Mouse (Mus musculus) bone marrow, adult 2 months (tissue): ENCODE measurements at regions not wholly inside any gene's neighbourhood (a gene's known extent, or its start where the extent isn't known, plus 50 kb on each side); places are given as distances from the start of the nearest gene placed in this dataset.

Experiments
- CTCF ChIP-seq: fragments of 200-500 bp; IDR thresholded peaks from 2 replicates; pipeline ENCODE4 v1.5.1; 2011; ENCODE audit warnings: low read length, control low read depth; ENCODE audit not compliant: control insufficient read depth, insufficient read depth
- POLR2A ChIP-seq: fragments of 200-500 bp; IDR thresholded peaks from 2 replicates; pipeline ENCODE4 v1.6.1; 2011; ENCODE audit warnings: low read depth, mild to moderate bottlenecking, control low read depth, low read length, borderline replicate concordance; ENCODE audit not compliant: control insufficient read depth

DNA sequence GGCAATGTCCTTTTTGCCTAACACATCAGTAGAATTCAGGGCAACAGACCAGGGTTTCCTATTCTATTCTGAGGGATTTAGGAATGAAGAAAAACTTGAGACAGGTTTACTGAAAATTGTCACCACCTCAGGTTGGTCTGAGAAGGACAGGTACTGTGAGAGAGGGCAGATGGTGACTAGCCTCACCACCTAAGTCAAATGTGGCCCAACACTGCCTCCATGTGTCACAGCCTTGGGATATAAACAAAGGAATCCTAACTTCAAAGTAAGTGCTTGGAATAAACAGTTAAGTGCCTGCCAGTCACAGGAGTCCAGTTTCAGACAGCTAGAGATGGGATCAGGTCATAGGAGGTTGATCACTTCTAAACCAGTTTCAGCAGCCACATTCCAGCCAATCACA lies 281.3 kb upstream of the Irx4 start:
- TF ChIP-seq POLR2A (no peak), CTCF (no peak)
